Mouse (Mus musculus) spleen, postnatal 36 days (tissue): ENCODE measurements around the gene Nr3c2.

ENCODE experiments used
- DNase-seq, 2 experiments: peaks; one replicate each; pipeline ENCODE4 v3.0.0; 2022; ENCODE audit warnings: low spot score in 2 of 2, mixed read lengths in 1 of 2

Nr3c2 gene

DNA sequence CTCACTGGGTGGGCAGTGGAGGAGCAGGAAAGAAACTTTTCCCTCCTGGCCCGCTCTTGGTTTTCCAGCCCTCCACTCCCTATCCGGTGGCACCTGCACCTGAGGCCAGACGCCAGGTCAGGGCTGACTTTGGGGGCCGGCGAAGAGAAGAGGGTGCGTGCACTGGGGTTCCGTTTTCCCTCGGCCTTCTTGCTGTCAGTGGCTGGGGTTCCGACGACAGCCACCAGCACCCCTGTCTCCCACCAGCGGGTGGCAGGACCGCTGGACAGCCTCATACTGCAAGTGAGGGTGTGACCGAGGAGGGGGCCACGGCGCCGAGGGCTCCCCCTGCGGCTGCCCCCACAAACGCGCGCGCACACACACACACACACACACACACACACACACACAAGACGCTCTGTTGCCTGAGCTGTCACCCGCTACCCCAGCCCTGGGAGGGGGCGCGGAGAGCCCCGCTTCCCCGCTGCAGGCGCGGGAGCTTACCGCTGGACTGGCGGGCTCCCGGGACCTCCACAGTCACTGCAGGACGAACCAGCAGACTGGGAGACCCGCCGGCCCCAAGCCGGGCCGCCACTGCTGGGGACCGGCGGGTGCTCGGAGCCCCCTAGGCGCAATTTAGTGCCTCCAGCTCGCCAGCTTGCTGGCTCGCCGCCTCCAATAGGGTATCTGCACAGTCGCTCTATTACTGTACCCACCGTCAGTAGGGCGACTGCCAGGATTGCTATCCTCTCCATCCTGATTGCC, at the start of gene Nr3c2:
Gene Nr3c2 (plus strand): TSS at position 32 of the 744 bp plus-strand sequence.
- DNase-seq, result no peak

DNA sequence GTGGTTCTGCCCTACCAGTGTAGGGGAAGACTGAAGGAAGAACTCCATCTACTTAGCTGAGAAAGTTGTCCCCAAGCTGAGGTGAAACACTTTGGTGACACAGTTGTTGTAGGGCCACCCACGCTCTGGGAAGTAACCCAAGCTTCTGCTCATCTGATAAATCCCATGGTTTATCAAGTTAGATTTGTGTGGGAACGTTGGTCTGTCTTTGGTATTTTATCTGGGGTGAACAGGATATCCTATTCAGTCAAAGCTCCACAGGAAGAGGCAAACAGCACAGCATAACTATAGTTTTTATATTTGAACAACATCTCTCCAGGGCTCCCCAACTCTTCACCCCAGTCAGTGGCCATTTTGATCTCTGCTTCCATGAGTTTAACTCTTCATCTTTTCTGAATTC, 40.7 kb upstream of the Nr3c2 start:
- no peak for DNase-seq

DNA sequence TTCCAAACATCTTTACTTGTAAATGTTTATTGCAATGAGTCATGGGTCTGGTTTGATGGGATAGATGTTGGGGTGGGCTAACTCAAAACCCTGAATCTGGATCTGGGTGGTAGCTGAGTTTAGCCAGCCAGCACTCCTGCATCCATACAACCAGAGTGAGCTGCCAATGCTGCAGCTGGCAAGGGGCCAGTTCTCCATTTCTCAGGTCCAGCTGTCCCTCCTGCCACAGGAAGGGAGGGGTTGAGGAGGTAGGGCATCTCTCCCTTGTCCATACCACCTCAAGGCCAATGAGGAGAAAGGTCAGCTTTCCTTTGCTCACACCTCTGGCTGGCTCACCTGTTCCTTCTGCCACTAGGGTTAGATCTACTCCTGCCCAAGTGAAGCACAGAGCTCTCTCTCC, 39.5 kb upstream of the Nr3c2 start:
- no peak for DNase-seq

DNA sequence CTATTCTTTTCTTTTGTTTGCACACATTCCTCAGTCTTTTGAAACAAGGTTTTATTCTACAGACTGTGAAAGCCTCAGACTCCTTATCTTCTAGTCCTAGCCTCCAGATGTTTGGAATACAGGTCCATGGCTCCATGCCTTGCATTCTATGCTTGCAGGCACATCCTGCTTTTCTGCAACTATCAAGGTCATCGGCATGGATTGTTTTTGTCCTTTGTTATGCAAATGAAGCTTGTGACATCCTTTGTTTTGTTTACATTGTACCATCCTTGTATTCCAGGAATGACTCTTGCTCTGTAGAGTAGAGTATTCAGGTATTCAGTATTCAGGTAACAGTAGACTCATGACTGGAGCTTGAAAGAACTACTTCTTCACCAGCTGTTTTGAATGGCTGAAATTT, 36.2 kb upstream of the Nr3c2 start:
- DNase-seq, result no peak

DNA sequence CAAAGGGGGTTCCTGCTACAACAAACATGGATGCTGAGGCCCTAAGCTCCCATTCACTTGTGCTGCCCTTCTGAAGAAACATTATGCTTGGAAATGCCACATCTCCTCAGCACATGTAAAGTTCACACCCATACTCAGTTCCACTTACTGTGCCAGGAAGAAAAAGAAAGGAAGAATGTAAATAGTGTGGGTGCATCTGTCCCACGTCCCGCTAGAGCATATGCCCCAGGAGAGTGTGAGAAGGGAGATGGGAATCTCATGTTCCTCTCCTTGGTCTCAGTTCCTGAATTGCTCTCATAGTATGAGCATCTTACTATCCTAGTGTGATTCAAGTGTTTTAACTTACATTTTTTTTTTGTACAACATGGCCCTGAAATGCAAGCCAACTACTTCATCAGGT, 22.4 kb upstream of the Nr3c2 start:
- no peak for DNase-seq

DNA sequence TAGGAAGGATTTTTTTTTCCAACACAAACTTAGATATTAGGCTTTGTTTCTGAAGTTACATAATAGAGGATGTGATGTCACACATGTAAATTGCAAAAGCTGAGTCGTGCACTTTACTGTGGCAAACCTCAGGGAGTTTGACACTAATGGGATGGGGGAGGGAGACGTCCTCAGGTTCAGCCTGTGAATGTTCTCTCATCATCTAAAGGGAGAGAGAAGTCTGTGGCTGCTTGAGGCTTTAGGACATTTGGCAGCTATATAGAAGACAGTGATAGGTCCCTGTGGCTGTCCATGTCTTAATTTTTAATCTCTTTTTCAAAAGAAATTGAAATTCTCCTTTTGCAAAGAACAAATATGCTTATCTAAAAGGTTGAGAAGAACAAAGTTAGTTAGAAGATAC, 2.2 kb upstream of the Nr3c2 start:
- no peak for DNase-seq

DNA sequence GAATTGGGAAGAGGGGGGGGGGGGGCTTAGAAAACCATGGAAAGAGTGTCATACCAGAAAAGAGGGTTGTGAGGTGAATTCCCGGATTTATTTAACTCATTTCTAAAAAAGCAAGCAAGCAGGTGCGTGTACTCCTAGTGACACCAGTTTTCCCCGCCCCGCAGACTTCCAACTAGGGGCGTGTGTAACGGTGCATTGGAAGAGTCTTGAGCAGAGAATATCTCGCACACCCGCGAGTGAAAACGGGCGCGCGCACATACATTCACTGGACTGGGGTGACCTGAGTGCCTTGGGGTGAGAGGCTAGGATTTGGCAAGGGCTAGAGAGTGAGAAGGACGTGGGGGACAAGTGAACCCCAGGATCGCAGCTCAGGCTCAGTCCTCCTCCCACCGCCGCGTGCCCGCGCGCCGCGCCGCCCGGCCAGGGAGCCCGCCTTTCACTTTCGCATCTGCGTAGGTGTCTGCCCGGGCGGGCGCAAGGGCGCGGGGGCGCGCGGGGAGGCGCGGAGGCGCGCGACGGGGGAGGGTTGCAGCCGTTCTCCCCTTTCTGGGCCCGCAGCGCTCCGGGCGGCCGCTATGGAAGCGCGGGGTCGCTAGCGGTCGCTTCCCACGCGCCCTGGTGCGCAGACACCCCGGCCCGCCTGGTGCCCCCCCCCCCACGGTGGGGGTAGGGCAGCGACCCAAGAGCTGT, 376 bp upstream of the Nr3c2 start:
- peak in 1 of 2 experiments; percentile 28 for DNase-seq

DNA sequence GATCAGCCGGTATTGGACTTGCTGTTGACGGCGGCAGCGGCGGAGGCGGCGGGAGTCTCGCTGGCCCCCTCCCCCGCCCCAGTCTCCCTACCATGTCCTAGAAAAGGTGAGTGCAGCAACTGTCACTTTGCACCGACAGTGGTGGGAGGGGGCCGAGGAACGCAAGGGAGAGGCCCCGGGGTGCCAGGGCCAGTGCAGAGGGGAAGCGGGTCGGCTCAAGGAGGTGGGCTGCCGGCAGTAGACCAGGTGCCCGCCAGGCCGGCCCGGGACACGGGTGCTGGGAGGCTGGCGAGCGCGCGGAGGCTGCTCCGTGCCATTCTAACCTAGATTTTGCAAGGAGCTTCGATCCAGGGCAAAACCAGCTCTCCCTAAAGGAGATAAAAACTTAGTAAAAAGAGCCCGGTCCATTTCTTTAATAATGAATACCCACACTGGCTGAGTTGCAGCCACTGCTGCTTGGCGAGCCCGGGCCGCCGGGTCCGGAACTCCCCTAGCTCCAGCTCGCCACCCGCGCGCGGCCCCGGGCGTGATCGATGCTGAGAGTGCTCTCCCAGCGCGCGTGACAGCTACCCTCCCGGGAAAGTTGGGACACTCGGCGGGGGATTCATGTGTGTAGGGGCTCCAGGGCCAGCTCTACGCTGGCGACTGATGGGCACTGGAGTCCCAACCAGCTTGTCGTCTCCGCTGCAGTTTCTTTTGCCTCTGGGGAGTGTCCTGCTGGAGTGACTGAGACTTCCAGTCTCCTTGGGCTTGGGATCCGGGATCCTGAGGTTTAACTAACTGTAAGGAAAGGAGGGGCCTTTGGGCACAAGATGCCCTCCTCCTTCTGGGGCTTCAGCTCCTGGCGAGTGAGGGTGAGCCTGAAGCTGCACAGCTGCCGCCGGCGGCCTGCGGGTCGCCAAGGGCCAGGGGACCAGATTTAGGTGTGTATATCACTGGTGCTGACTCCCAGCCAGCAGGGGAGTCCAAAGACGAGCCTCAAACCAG, 1.2 kb downstream of the Nr3c2 start:
- no peak for DNase-seq

DNA sequence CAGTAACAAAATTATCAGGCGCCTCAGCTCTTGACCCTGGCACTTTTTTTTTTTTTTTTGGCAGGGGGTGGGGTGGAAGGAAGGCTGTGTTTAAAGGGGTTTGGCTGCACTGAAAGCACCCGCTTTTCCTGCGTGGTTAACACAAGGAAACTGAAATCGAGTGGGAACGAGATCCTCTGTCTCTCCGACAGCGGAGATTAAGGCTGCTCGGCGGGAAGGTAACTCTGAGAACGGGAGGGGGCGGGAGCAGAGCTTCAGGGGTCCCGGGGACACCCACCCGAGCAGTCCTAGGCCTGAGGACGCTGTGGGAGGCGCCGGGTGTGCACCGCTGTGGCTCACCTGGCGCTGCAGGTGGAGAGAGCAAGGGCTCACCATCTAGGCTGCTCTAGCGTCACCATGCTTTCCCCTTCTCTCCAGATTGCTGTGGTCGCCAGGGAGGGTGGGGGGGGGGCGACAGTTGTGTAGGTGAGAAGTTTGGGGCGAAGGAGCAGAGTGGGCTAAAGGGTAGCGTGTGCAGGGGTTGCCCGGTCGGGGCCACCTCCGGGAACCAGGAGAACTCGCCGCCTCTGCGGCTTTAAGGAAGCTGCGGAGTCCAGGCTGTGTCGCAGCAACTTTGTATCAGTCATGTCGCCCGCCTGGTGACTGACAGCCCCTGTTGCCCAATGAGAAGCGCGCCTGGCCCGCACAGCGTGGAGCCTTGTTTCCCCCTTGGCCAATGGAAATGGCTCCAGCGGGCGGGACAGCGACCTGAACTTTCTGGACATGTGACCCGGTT, 2.4 kb downstream of the Nr3c2 start:
- peak; percentile 75 to 76 for DNase-seq

DNA sequence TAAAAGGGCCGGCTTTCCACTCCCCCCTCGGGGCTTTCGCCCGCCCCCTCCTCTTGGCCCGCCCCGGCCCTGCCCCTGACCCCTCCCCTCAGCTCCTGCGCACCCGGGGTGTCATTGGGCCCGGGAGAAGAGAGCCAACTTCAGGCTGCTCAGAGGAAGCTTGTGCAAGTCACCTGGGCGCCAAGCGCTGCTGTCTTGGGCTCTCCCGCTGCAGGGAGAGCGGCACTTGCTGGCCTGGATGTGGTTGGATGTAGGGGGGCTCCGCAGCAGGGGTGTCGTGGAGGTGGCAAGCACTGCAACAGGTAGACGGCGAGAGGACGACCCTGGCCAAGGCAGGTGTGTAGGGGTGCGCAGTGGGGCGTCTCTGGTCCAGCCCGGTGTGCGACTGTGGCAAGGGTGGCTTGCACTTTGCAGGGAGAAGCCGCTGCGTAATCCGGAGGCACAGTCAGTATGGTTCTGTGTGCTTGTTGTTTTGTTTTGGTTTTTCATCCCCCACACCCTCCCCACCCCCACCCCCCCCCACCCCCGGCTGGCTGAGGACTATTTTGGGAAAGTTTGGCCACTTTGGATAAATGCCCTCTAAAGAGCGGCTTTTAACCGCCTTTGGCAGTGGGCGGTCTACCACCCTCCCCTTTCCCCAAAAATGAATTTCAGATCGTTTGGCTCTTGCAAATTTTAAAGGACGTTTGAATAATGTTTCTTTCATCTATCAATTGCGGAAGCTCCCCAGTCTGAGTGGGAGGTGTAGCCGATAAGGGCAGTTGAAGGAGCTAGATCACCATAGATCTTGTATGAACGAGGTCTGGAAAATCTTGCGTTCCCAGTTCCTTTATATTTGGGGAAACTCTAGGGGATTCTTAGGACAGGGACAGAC, 3.2 kb downstream of the Nr3c2 start:
- no peak for DNase-seq

DNA sequence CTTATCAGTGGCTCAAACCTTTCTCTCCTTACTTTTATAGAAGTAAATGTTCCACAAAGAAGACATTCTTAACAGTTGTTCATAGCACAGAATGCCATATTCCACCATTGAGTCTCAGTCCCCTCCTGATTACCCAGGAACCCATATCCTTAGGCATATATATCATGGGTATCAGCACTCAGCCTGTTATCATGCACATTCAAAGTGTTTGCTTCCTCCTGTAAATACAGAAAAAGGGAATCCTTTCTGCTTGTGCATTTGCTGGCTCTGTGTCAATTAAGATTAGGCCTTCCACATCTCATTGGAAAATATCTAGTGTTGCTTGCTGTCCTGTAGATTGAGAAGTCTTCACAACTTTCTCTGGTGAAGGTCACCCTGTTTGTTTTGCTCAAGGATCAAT, 12.0 kb downstream of the Nr3c2 start:
- DNase-seq, result no peak

DNA sequence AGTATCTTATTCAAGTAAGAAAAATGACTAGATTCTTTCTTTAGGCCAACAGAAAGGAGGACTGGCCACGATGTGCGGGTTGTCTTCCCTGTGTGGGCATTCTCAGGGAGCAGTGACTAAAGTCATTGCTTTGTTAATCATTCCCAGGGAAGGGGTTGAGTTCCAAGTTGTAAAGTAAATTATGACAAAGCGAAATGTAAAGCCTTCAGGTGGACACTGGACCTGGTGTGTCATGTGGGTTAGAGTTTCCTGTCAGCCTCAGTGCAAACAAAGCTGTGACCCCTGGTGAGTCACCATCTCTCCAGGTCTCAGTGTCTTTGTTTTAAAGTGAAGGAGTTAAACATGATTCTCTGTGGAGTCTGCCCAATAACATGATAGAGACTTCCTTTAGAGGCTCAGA, 13.4 kb downstream of the Nr3c2 start:
- no peak for DNase-seq

DNA sequence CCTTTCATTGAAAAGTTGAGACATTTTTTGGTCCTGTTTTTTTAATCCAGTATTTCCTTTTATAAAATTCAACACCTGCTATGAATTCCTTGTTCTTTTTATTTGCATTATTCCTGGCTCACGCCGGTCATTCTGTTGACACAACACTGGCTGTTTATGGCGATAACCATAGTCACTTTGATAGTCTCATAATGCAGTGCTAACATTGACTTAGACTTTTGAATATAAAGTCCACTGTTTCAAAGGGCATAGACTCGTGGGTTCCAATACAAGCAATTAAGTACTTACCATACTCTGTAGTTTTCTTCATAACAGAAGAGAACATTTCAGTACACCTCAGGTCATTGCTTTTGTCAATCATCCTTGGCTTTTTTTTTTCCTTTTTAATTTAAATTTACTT, 14.0 kb downstream of the Nr3c2 start:
- no peak for DNase-seq

DNA sequence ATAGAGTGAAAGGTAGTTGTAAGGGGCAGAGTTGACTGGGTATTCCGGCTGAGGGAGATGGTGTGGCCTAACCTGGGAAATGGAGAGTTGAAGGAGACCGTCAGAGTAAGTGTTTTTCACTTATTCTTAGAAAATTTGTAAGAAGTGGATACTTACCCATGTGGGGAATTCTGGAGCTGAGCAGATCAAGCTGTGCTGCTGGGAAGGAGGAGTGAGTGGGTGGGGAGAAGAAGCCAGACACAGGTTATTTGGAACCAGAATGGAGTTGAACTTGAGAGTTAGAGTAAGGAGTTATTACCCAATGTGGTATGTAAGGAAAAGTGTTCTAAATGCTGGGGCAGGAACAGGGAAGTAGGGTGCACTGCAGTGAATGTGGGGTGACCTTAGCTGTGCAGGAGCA, 16.0 kb downstream of the Nr3c2 start:
- no peak for DNase-seq

DNA sequence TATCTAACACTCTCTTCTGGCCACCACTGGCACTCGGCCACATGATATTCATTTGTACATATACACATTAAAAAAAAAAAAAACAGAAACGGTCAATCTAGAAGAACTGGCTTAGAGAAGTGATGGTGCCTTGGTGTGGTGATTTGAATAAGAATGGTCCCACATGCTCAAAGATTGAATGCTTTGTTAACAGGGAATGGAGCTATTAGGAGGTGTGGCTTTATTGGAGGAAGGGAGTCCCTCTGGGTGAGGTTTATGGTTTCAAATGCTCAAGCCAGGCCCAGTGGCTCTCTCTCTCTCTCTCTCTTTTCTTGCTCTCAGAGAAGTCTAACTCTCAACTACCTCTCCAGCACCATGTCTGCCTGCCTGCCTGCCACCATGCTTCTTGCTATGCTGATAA, 20.3 kb downstream of the Nr3c2 start:
- DNase-seq, result no peak

DNA sequence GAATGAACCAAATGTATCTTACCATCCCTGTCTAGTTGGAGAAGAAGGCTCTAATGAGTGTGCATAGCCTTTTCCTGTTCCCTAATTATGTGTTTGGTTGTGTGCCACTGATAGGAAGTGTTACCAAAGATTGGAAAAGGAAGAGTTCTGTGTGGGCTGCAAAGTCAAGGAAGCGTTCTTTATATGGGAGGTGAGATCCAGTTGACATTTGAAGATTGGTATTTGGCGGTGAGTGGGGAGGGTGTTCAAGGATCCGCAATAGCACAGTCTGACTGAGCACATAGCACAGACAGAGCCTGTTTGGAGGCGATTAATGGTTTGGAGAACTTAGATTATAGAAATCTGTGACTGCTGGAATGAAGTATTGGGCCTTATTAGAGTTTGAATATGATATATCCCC, 24.9 kb downstream of the Nr3c2 start:
- no peak for DNase-seq

DNA sequence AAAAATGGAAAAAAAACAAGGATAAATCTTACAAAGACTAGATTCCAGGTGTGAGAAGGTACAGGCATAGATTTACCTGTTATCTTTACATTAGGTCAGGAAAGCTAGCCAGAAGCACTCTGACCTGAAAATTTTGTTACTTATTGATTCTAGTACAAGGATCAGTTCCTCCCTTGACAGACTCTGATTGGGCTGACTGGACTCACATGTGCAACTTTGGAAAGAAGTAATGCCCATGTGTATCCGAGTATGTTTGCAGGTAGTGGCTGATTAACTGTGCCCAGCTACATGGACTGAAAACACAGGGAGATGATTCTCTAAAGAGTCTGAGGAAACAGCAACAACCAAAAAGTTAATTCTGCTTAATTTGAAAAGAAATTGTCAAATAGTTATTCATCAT, 29.1 kb downstream of the Nr3c2 start:
- no peak for DNase-seq

DNA sequence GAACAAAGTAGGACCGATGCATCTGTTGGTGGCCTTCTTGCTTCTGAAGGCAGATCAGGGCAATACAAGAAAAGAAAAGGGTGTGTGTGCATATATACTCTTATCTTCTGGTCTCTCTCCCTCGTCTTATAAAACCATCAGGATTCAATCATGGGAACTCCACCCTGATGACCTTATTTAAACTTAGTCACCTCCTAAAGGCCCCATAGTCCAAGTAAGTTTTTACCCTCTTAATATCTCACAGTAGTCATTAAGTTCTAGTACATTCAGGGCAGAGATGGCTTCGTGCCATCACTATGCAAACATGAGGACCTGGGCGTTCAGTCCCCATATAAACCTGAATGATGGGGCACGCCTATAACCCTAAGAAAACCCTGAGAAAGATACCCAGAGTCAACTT, 29.6 kb downstream of the Nr3c2 start:
- no peak for DNase-seq

DNA sequence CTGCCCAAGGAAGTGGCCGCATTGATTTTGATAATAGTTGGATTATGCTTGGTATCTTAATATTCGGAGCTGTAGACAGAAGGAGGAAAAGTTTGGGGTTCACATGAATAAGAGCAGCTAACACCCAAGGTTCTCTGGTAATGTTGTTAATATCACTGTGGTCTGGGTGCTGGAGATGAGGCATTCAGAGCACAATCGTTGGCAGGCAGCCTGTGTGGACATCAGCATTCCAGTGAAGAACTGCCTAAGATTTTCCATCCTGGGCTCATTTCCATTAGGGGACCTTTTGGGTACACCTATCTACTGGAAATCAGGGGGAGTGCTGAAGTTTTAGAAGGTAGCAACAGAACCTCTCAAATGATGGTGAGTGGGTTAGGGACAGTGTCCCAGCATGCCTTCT, 65.8 kb downstream of the Nr3c2 start:
- no peak for DNase-seq

DNA sequence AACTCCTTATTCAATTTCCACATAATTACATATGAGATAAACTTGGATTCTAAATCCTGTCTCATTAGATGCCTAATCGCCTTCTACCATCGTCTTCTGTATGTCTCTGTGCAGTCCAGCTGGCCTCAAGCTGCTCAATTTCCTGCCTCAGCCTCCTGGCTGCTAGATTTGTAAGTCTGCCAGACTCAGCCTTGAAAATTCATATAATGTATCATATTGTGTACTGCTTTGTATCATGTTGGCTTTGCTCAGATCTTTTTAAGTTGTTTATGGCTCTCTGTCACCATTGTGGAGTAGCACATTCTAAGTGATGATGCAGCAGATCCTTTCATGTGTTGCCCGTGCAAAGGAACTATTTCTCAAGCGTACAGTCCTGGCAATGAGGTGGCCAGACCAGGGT, 71.9 kb downstream of the Nr3c2 start:
- no peak for DNase-seq
